Mouse (Mus musculus) forebrain, embryonic 16.5 days (tissue): ENCODE measurements around the gene Prkd3. TPM values are rescaled to one million over a fixed set of nuclear protein-coding genes. Genes with fewer than 3 reads are reported as not detected.

Experiments
- ATAC-seq: fragments of 200-750 bp; cut with Nextera tagmentation; 2 replicates; pipeline ENCODE4 v1.8.0; 2017; ENCODE audit warnings: mild to moderate bottlenecking, moderate library complexity
- H3K27ac ChIP-seq: fragments of 300-500 bp; sonication (generic); 2 replicates; pipeline ENCODE4 v1.5.1; 2014; ENCODE audit warnings: low read length, control low read depth
- H3K27me3 ChIP-seq: fragments of 300-500 bp; sonication (generic); replicated peaks from 2 replicates; pipeline ENCODE4 v1.6.1; 2014; ENCODE audit warnings: low read length; ENCODE audit not compliant: control insufficient read depth, insufficient read depth
- H3K36me3 ChIP-seq: fragments of 300-500 bp; sonication (generic); 2 replicates; pipeline ENCODE4 v1.6.1; 2014; ENCODE audit not compliant: control insufficient read depth, insufficient read depth
- H3K4me1 ChIP-seq: fragments of 300-500 bp; sonication (generic); replicated peaks from 2 replicates; pipeline ENCODE4 v1.6.1; 2014; ENCODE audit warnings: low read length; ENCODE audit not compliant: control insufficient read depth, insufficient read depth
- H3K4me2 ChIP-seq: fragments of 300-500 bp; sonication (generic); 2 replicates; pipeline ENCODE4 v1.6.1; 2014; ENCODE audit warnings: mild to moderate bottlenecking, low read length, control low read depth
- H3K4me3 ChIP-seq: fragments of 300-500 bp; sonication (generic); replicated peaks from 2 replicates; pipeline ENCODE4 v1.5.1; 2014; ENCODE audit warnings: mild to moderate bottlenecking, low read length, control low read depth
- H3K9ac ChIP-seq: fragments of 300-500 bp; sonication (generic); replicated peaks from 2 replicates; pipeline ENCODE4 v1.6.1; 2014; ENCODE audit warnings: low read depth, low read length, control low read depth
- H3K9me3 ChIP-seq: fragments of 300-500 bp; sonication (generic); 2 replicates; pipeline ENCODE4 v1.6.1; 2016; ENCODE audit warnings: low read length; ENCODE audit not compliant: control insufficient read depth
- WGBS: fragments of 180-500 bp; shearing (Covaris S2); extraction: QIAGEN DNeasy Blood & Tissue Kit; methylation state at CpG from one replicate; pipeline ENCODE4 v1.1.7; 2014; 5-methylcytosine and 5-hydroxymethylcytosine counted together
- polyA plus RNA-seq: library from polyadenylated mRNA; unstranded; fragments of >200 nt; fragmentation: Nextera tagmentation; extraction: Ambion mirVana; gene quantifications from 2 replicates; pipeline ENCODE4 v1.2.1, GENCODE M21; 2015

The Prkd3 gene
- polyA plus RNA-seq, 1 experiment from 2014 or later = 27.0 TPM

- no peaks in the 10 kb centered on the region for H3K36me3 ChIP-seq
- no peaks in the 10 kb centered on the region for H3K4me1 ChIP-seq
- H3K9ac ChIP-seq = no peak overlapping the region
- WGBS = 94% methylated on average over 2 of the region's 2 CpGs
- H3K9me3 ChIP-seq = no peaks in the 10 kb centered on the region
- no peaks in the 10 kb centered on the region for H3K27me3 ChIP-seq
- no peak overlapping the region for H3K27ac ChIP-seq
- ATAC-seq = no peak
- H3K4me2 ChIP-seq = no peak overlapping the region
- H3K4me3 ChIP-seq = no peak overlapping the region
Measured at GRCm38 (mm10) chr17:79043705-79044104, 23.1 kb upstream of the Prkd3 start.

GRCm38 (mm10) chr17:79039660-79040059 lies 19.0 kb upstream of the Prkd3 start:
- H3K27ac ChIP-seq = no peak overlapping the region
- no peaks in the 10 kb centered on the region for H3K4me1 ChIP-seq
- H3K4me2 ChIP-seq = no peak overlapping the region
- no peaks in the 10 kb centered on the region for H3K27me3 ChIP-seq
- no peak for ATAC-seq
- no peaks in the 10 kb centered on the region for H3K9me3 ChIP-seq
- H3K4me3 ChIP-seq = no peak overlapping the region
- no peaks in the 10 kb centered on the region for H3K36me3 ChIP-seq
- no peak overlapping the region for H3K9ac ChIP-seq

- H3K36me3 ChIP-seq = no peaks in the 10 kb centered on the region
- no peak overlapping the region for H3K4me3 ChIP-seq
- H3K4me2 ChIP-seq = no peak overlapping the region
- no peaks in the 10 kb centered on the region for H3K4me1 ChIP-seq
- H3K9ac ChIP-seq = no peak overlapping the region
- H3K27me3 ChIP-seq = no peaks in the 10 kb centered on the region
- H3K9me3 ChIP-seq = no peaks in the 10 kb centered on the region
- H3K27ac ChIP-seq = no peak overlapping the region
- 75% methylated on average over 4 of the region's 4 CpGs for WGBS
- no peak for ATAC-seq
Measured at GRCm38 (mm10) chr17:79032782-79033181, 12.2 kb upstream of the Prkd3 start.

GRCm38 (mm10) chr17:79031569-79031968 lies 11.0 kb upstream of the Prkd3 start:
- no peaks in the 10 kb centered on the region for H3K4me1 ChIP-seq
- H3K27ac ChIP-seq = no peak overlapping the region
- H3K4me3 ChIP-seq = no peak overlapping the region
- H3K9ac ChIP-seq = no peak overlapping the region
- no peaks in the 10 kb centered on the region for H3K27me3 ChIP-seq
- H3K4me2 ChIP-seq = no peak overlapping the region
- WGBS = 86% methylated on average over 5 of the region's 5 CpGs
- no peak for ATAC-seq
- no peaks in the 10 kb centered on the region for H3K9me3 ChIP-seq
- H3K36me3 ChIP-seq = no peaks in the 10 kb centered on the region

- no peaks in the 10 kb centered on the region for H3K4me1 ChIP-seq
- no peaks in the 10 kb centered on the region for H3K9me3 ChIP-seq
- WGBS = 88% methylated on average over 3 of the region's 3 CpGs
- no peak overlapping the region for H3K27ac ChIP-seq
- H3K4me3 ChIP-seq = no peak overlapping the region
- ATAC-seq = no peak
- no peak overlapping the region for H3K9ac ChIP-seq
- H3K4me2 ChIP-seq = no peak overlapping the region
- H3K27me3 ChIP-seq = no peaks in the 10 kb centered on the region
- no peaks in the 10 kb centered on the region for H3K36me3 ChIP-seq
Measured at GRCm38 (mm10) chr17:79029226-79029625, 8.6 kb upstream of the Prkd3 start.

- Histone ChIP-seq H3K9ac (no peak overlapping the region), H3K27me3 (peaks cover 2% of the 10 kb centered on the region; the same call in 1 of the 2 replicates), H3K36me3 (no peaks in the 10 kb centered on the region), H3K4me2 (no peak overlapping the region), H3K9me3 (no peaks in the 10 kb centered on the region), H3K27ac (no peak overlapping the region), H3K4me1 (peaks cover 3% of the 10 kb centered on the region), H3K4me3 (no peak overlapping the region)
- WGBS = 71% methylated on average over 4 of the region's 4 CpGs
- ATAC-seq = no peak
Measured at GRCm38 (mm10) chr17:79024544-79024943, 3.9 kb upstream of the Prkd3 start.

GRCm38 (mm10) chr17:79022746-79023145 lies 2.1 kb upstream of the Prkd3 start:
- peaks cover 2% of the 10 kb centered on the region; the same call in 1 of the 2 replicates for H3K27me3 ChIP-seq
- H3K27ac ChIP-seq = no peak overlapping the region
- no peaks in the 10 kb centered on the region for H3K9me3 ChIP-seq
- H3K9ac ChIP-seq = no peak overlapping the region
- WGBS = 77% methylated on average over 3 of the region's 3 CpGs
- no peak for ATAC-seq
- no peaks in the 10 kb centered on the region for H3K36me3 ChIP-seq
- no peak overlapping the region for H3K4me2 ChIP-seq
- peaks cover 16% of the 10 kb centered on the region for H3K4me1 ChIP-seq
- no peak overlapping the region for H3K4me3 ChIP-seq

- peak overlapping the region; percentile 84 for H3K4me3 ChIP-seq
- H3K9me3 ChIP-seq = no peaks in the 10 kb centered on the region
- peaks cover 20% of the 10 kb centered on the region for H3K4me1 ChIP-seq
- no peaks in the 10 kb centered on the region for H3K36me3 ChIP-seq
- peaks cover 2% of the 10 kb centered on the region; the same call in 1 of the 2 replicates for H3K27me3 ChIP-seq
- peak overlapping the region; percentile 75 for H3K4me2 ChIP-seq
- peak; percentile 60 for ATAC-seq
- peak overlapping the region; percentile 80 for H3K9ac ChIP-seq
- no peak overlapping the region for H3K27ac ChIP-seq
- WGBS = under 1% methylated on average over 24 of the region's 24 CpGs
Measured at GRCm38 (mm10) chr17:79020984-79021335, 344 bp upstream of the Prkd3 start.

GRCm38 (mm10) chr17:79019726-79020207 lies 849 bp downstream of the Prkd3 start:
- Histone ChIP-seq H3K4me3 (peak overlapping the region; percentile 84), H3K36me3 (no peaks in the 10 kb centered on the region), H3K4me1 (peaks cover 20% of the 10 kb centered on the region), H3K4me2 (peak overlapping the region; percentile 75), H3K27me3 (peaks cover 2% of the 10 kb centered on the region; the same call in 1 of the 2 replicates), H3K9ac (peak overlapping the region; percentile 80), H3K27ac (no peak overlapping the region; the same call in 1 of the 2 replicates), H3K9me3 (no peaks in the 10 kb centered on the region)
- no peak for ATAC-seq
- under 1% methylated on average over 18 of the region's 18 CpGs for WGBS

- no peak overlapping the region for H3K9ac ChIP-seq
Measured at GRCm38 (mm10) chr17:79018422-79018821, 2.2 kb downstream of the Prkd3 start.

More at GRCm38 (mm10) chr17:79018422-79018821, 2.2 kb downstream of the Prkd3 start:
- H3K4me3 ChIP-seq = peak overlapping the region; percentile 4; the same call in 1 of the 2 replicates
- ATAC-seq = no peak
- H3K36me3 ChIP-seq = no peaks in the 10 kb centered on the region
- peak overlapping the region; percentile 24 for H3K4me2 ChIP-seq
- H3K27me3 ChIP-seq = peaks cover 2% of the 10 kb centered on the region; the same call in 1 of the 2 replicates
- H3K9me3 ChIP-seq = no peaks in the 10 kb centered on the region
- WGBS = 32% methylated on average over 9 of the region's 9 CpGs
- H3K4me1 ChIP-seq = peaks cover 20% of the 10 kb centered on the region
- no peak overlapping the region for H3K27ac ChIP-seq
